Mouse (Mus musculus) bone marrow, adult 2 months (tissue): Measurements from ENCODE around the gene Ggn. TPM values are rescaled to one million over a fixed set of nuclear protein-coding genes. Genes with fewer than 3 reads are reported as not detected.

Source experiments
- H3K27ac ChIP-seq: fragments of 200-500 bp; 2 replicates; pipeline ENCODE4 v1.5.1; 2012; ENCODE audit warnings: low read depth, mild to moderate bottlenecking, control low read depth, inconsistent platforms, low read length; ENCODE audit not compliant: control insufficient read depth, poor library complexity, insufficient read depth
- H3K4me1 ChIP-seq: fragments of 200-500 bp; 2 replicates; pipeline ENCODE4 v1.6.1; 2011; ENCODE audit warnings: low read length; ENCODE audit not compliant: control insufficient read depth, insufficient read depth
- H3K4me3 ChIP-seq: fragments of 200-500 bp; replicated peaks from 2 replicates; pipeline ENCODE3; 2011; ENCODE audit warnings: mild to moderate bottlenecking, low read depth, low read length, control low read depth; ENCODE audit not compliant: control insufficient read depth
- CTCF ChIP-seq: fragments of 200-500 bp; IDR thresholded peaks from 2 replicates; pipeline ENCODE4 v1.5.1; 2011; ENCODE audit warnings: low read length, control low read depth; ENCODE audit not compliant: control insufficient read depth, insufficient read depth
- POLR2A ChIP-seq: fragments of 200-500 bp; IDR thresholded peaks from 2 replicates; pipeline ENCODE4 v1.6.1; 2011; ENCODE audit warnings: low read depth, mild to moderate bottlenecking, control low read depth, low read length, borderline replicate concordance; ENCODE audit not compliant: control insufficient read depth
- WGBS: fragments of 180-500 bp; shearing (Covaris S2); methylation state at CpG from one replicate; pipeline ENCODE4 v1.1.7; 2018; 5-methylcytosine and 5-hydroxymethylcytosine counted together
- polyA plus RNA-seq: library from polyadenylated mRNA; stranded (reverse); fragments of >200 nt; gene quantifications from 2 replicates; pipeline ENCODE4 v1.2.4, GENCODE M21; 2011; ENCODE audit warnings: low replicate concordance; ENCODE audit not compliant: missing spikeins, insufficient read depth, insufficient read length

Ggn gene
- polyA plus RNA-seq, 1 experiment: not detected

- no peak within 1 kb of the TSS for H3K27ac ChIP-seq
- WGBS: 67% methylated on average over 20 of the region's 20 CpGs
- H3K4me3 ChIP-seq: no peak within 1 kb of the TSS
- no peaks in the 10 kb centered on the region for H3K4me1 ChIP-seq
- no peak for TF ChIP-seq CTCF
- TF ChIP-seq POLR2A: no peak
These were observed 43.7 kb downstream of the Ggn start, which contains the start of gene Catsperg1 for GRCm38 (mm10) chr7:29213675-29214082. TSS of gene Catsperg1 (minus strand) at chr7:29214035.

GRCm38 (mm10) chr7:29214236-29214635, 44.2 kb downstream of the Ggn start:
- H3K27ac ChIP-seq: no peak overlapping the region
- 67% methylated on average over 2 of the region's 2 CpGs for WGBS

GRCm38 (mm10) chr7:29214846-29215245, 44.8 kb downstream of the Ggn start:
- TF ChIP-seq CTCF (no peak), POLR2A (no peak)
- Histone ChIP-seq H3K27ac (no peak overlapping the region), H3K4me1 (no peaks in the 10 kb centered on the region), H3K4me3 (no peak overlapping the region)
- WGBS: 82% methylated on average over 15 of the region's 15 CpGs

More at GRCm38 (mm10) chr7:29214236-29214635, 44.2 kb downstream of the Ggn start:
- TF ChIP-seq CTCF: no peak
- no peak overlapping the region for H3K4me3 ChIP-seq
- no peaks in the 10 kb centered on the region for H3K4me1 ChIP-seq

Other genes with a start within 250 kb of the Ggn start
- gene Actn4, start 207.9 kb upstream of the Ggn start, polyA plus RNA-seq: 60.5 and 66.0 TPM in 2 replicates
- gene Eif3k, start 188.3 kb upstream of the Ggn start, polyA plus RNA-seq: 184 and 225 TPM in 2 replicates
- 43.0 and 111 TPM in 2 replicates for gene Map4k1, start 188.2 kb upstream of the Ggn start, polyA plus RNA-seq
- 0.93 and 2.7 TPM in 2 replicates for gene Ryr1, start 45.0 kb upstream of the Ggn start, polyA plus RNA-seq
- 49.7 and 156 TPM in 2 replicates for gene Rasgrp4, start 35.4 kb upstream of the Ggn start, polyA plus RNA-seq
- gene Fam98c, start 14.0 kb upstream of the Ggn start, polyA plus RNA-seq: 37.8 and 56.8 TPM in 2 replicates
- 2.3 and 7.1 TPM in 2 replicates for gene Spred3, start 201 bp downstream of the Ggn start, polyA plus RNA-seq
- gene Psmd8, start 10.5 kb downstream of the Ggn start, polyA plus RNA-seq: 93.2 and 170 TPM in 2 replicates
- gene Catsperg1, start 43.8 kb downstream of the Ggn start, polyA plus RNA-seq: 1.7 and 4.1 TPM in 2 replicates
- gene Kcnk6, start 62.3 kb downstream of the Ggn start, polyA plus RNA-seq: 3.5 and 8.8 TPM in 2 replicates
- 8.5 and 10.7 TPM in 2 replicates for gene Yif1b, start 68.1 kb downstream of the Ggn start, polyA plus RNA-seq
- gene 2200002D01Rik, start 78.3 kb downstream of the Ggn start, polyA plus RNA-seq: 15.6 and 18.7 TPM in 2 replicates
- 17.2 and 35.7 TPM in 2 replicates for gene Spint2, start 111.7 kb downstream of the Ggn start, polyA plus RNA-seq
- gene Ppp1r14a, start 119.1 kb downstream of the Ggn start, polyA plus RNA-seq: 1.9 and 3.2 TPM in 2 replicates
- 0.56 and 1.5 TPM in 2 replicates for gene Dpf1, start 133.7 kb downstream of the Ggn start, polyA plus RNA-seq